Mouse (Mus musculus): ENCODE measurements at regions not wholly inside any gene's neighbourhood (a gene's known extent, or its start where the extent isn't known, plus 50 kb on each side); places are given as distances from the start of the nearest gene placed in this dataset.

DNA sequence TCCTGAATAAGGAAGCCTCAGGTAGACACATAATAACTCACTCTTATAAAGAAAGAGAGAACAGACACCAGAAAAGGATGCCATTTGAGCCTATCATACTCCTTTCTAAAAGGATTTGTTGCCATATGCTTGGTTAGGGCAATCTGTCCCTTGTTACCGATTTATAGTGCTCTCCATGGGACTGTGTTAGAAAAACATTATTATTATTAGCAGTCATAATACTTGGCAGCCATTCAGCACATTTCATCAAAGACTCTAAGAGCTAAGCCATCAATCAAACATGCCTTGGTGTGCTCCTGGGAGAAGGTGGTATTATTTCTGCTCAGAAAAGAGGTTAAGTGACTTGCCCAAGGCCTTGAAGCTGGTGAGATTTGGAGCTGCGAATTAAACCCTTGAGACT is 282.8 kb upstream of the Gm8797 start:
- DNase-seq = no peak

DNA sequence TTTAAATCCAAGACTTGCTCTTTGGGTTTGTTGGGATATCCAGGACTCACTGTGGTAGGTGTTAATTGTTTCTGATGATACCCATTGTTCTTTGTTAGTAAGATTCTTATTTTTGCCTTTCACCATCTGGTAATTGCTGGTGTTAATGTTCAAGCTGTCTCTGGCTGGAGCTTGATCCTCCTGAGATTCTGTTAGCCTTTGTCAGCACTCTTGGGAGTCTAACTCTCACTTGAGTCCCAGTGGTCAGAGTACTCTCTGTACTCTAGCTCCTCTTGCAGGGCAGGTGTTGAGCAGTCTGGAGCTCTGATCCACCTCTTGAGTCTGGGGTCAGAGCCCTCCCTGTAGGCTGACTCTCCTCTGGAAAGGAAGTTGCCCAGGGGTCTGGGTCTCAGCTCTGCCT is 252.8 kb upstream of the Gm8797 start:
- DNase-seq = peak; percentile 3 to 9
